Mouse (Mus musculus): ENCODE results near the gene Adra1b.

The Adra1b gene

DNA sequence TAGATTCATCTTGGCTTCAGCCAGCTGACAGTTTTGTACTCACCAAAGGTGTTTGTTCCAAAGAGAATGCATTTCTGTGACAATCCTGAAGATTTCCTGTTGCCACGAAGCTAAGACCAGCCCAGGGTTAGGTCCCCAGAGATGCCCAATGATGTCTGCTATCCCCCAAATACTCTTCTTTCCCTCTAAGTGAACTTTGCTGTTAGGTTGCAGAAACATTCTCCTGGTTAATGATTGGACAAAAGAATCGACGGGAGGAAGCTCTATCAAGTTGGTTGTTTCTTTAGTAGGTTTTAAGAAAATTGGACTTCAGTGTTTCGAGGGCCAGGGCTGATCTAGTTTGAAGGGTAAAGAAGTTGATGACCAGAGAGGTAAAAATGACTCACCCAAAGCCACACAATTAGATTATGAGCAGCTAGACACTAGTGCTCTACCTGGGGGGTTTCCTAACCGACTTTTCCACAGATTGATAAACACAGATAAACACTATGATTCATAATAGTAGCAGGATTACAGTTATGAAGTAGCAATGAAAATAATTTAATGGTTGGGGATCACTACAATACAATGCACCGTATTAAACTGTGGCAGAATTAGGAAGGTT is at the start of gene Adra1b:
TSS of gene Adra1b (minus strand) at position 160 of the 604 bp plus-strand sequence.
- in situ Hi-C loops (cut with MboI; ENCODE audit: unreplicated experiment in 2 of 2), result no loop called here

DNA sequence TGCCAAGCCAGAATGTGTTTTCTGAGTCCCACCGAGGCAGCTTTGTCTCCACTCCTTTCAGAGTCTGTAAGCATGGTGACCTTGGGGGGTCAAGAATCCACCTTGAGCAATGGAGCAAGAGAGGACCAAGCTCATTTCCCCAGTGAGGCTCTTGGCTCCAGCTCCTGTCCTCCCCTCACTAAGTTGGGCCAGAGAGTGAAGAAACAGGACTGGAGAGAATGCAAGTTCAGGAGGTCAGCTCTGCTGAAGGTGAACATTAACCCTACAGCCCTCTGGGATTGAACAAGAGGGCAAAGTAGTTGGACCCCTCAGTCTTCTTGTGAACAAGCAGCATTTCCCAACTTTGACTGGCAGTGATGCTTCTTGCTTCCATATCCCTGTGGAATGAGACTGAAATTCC is 49.3 kb upstream of the Adra1b start:
- in situ Hi-C loops (cut with MboI; ENCODE audit: unreplicated experiment in 2 of 2), result no loop called here

DNA sequence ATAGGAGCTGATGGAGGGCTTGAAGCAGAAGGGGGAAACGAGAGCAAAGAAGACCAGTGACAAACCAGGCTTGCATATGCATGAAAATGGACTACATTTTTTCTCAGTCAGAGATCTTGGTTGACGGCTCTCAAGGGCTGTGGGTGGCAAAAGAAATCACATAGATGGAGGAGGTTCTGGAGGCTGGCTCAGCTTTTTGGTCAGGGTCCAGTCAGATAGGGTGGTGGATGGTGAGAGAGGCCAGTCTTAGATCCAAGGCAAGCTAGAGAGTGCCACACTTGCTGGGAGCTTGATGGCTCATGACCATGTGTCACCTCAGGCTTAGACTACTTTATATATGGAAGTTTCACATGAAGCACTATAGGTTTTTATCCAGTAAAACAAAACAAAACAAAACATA is 42.8 kb upstream of the Adra1b start:
- in situ Hi-C loops (cut with MboI; ENCODE audit: unreplicated experiment in 2 of 2), result no loop called here

DNA sequence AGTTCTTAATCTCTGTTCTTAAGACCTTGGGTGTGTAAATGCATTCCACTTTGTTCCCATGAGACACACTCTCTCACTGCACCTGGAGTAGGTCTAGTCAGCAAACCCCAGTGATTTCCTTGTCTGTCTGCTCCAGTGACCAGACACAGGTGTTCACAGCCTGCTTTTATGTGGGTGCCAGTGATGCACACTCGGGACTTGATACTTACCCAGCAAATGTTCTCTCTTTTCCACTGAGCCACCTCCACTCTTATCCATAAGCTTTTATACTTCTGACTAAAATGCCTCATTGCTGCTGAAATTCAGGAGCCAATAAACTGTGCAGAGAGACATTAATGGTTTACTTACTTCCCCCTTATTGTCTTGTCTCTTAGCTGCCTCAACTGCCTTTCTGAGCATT is 42.2 kb upstream of the Adra1b start:
- in situ Hi-C loops (cut with MboI; ENCODE audit: unreplicated experiment in 2 of 2), result no loop called here

DNA sequence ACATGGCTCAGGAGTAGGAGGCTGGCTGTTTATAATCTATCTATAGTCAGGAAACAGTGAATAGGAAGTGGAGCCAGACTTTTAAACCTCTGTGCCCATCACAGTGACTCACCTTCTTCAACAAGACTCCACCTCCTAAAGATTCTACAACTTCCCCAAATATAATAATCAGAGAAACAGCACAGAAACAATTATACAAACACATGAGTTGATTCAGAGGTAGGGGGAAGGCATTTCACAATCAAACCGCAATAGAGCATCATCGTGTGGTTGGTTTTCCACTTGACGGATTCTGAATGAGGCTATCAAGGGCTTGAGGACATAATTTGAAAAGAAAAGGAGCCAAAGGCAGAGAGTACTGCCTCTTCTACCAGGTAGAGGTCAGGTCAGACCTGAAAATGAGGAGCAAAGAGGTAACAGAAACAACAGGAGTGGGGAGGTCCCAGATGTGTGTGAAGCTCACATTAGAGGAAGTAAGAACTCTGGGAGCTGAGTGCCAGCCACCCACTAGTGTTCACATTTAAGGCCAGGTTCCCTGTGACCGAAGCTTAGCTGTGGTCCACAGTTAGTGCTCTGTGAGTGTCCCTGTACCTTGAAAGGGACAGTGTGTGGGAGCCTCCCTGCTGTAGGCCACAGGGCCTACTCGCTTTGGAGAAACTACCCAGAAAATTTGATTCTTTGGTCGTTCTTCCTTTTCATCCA is 39.6 kb upstream of the Adra1b start:
- in situ Hi-C loops (cut with MboI; ENCODE audit: unreplicated experiment in 2 of 2), result no loop called here

DNA sequence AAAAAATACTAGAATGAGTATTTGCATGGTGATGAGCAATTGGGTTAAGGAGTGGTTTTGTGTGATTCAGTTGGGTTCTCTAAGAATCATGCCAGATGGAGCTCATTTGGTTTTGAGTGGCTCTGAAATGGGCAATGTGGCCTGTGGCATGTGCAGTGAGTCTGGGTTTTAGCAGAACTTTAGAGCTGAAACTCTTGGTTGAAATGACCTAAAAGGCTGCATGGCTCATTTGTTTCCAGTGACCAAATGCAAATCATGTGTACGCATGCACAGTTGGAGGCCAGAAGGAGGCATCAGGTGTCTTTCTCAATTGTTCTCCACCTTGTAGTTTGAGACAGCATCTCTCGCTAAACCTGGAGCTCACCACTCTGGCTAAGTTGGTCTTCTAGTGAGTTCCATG is 35.0 kb upstream of the Adra1b start:
- in situ Hi-C loops (cut with MboI; ENCODE audit: unreplicated experiment in 2 of 2), result no loop called here

DNA sequence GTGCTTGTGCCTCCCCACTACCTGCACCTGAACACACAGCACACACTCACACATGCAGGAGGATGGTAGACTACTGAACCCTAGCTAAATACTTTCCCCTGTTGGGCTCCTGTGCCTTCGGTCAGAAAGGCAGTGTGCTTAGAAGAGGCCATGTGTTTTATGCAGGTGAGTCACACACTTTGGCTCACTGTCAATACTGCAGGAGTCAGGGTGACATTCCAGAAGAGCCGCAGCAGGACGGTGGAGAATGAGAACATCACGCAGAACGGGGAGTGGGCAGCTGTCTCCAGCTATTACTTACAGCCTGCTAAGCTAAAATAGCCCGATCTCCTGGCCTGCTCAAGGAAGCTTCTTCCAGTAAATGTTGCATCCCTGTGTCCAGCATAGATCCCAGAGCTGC is 32.5 kb upstream of the Adra1b start:
- in situ Hi-C loops (cut with MboI; ENCODE audit: unreplicated experiment in 2 of 2), result no loop called here

DNA sequence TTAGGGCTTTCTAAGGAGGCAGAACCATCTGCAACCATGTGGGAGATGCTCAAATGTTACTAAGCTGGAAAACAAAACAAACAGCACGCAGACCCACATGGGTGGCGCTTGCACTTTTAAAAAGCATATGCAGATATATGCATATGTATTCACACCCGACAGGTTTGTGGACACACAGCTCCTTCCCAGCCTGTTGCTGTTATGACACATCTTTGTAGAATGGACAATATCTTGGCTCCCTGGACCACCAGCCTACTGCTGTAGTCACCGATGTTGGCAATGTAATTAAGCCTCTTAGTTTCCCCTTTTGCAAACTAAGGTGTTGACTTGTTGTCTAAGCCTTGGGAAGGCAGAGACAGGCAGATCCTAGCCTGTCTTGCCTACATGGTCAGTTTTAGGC is 32.0 kb upstream of the Adra1b start:
- in situ Hi-C loops (cut with MboI; ENCODE audit: unreplicated experiment in 2 of 2), result no loop called here

DNA sequence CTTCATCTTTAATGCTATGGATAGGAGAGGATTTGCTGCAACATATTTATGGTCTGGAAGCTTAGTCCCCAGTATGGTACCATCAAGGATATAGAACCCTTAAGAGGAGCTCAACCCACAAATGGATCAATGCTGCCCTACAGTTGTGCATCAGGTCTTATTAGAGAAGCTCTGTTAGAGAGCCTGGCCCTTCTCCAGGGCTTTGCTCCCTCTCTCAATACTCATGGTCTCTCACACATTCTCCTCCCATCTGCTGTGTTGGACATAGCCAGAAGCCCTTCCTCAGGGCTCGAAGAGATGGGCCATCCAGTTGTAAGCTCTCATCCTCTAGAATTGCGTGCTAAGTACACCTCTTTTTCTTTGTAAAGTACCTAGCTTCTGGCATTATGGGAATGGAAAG is 29.2 kb upstream of the Adra1b start:
- in situ Hi-C loops (cut with MboI; ENCODE audit: unreplicated experiment in 2 of 2), result no loop called here

DNA sequence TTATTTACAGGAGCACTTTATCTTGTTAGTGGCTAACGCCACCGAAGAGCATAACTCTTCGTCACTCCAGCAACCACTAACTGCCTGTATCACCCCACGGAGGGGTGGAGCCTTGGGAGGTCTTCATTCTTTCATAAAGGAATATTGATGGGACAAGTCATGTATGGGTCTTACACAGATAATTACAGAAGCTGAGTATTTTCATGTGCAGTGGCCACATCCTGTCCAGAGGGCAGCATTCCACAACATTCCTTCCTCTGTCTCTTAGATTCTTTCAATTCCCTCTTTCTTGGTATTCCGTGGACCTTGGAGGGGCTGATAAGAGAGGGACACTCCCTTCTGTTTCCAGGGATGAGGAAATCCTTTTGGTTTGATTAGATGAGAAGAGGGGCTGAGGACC is 28.7 kb upstream of the Adra1b start:
- in situ Hi-C loops (cut with MboI; ENCODE audit: unreplicated experiment in 2 of 2), result no loop called here

DNA sequence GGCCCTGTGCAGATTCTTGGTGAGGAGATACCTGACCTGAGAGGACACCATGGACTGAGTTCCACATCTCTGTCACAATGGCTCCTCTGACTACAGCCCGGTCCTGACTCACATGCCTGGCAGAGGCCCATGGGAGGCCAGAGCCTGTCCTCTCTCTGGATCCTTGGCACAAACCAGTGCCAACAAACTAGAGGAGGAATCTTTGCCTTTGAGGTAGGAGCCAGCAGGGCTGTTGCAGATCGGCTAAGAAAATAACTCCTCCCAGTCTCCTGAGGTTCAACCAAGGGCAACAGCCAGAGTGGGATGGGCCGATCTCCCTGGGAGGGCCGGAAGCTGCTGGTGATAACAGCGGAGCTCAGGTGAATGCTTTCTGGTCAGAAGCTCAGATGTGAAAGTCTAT is 28.2 kb upstream of the Adra1b start:
- in situ Hi-C loops (cut with MboI; ENCODE audit: unreplicated experiment in 2 of 2), result no loop called here

DNA sequence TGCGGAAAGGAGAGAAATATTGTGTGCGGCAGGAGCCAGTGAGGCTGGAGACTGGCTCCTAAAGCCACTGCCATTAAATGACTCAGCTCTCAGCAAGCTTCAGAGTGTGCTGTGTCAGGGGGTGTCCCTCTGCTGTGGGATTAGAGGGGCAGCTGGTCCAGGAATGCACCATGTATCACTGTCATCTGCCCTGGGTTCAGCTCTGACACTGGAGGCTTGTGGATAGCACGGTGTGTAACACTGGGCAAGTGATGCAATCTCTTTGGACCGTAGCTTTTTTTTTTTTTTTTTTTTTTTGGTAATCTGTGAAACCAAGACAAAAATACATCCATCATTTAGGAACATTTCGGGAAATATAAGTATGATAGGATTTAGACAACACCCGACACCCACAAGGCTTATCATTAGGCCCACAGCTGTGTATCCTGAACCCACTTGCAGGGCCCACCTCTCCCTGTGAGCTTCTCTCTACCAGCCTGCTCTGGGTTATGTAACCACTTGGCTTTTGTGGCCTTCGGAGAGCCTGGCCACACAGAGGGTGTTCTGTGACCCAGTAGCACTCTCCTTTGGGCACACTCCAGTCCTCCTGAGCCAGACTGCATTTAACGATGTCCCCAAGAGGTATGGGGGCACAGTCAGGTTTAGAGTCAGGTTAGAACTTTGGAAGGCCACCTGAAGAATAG is 26.3 kb upstream of the Adra1b start:
- in situ Hi-C loops (cut with MboI; ENCODE audit: unreplicated experiment in 2 of 2), result no loop called here

DNA sequence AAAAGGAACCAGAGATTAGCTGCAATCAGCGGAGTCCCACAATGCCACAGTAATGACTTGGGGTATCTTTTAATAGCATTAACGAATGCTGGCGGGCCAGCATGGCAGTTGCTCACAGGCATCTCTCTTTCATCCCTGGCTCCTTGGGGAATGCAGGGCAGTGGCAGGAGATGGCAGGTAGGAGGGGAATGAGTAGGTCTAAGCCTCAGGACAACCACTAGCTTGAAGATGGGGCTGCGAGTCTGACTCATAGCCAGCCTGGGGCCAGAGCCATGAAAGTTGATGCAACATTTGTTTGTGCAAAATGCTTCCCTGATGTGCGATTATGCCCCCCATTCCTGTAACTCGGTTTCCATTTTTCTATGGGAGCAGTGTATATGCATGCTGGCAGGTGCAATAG is 25.2 kb upstream of the Adra1b start:
- in situ Hi-C loops (cut with MboI; ENCODE audit: unreplicated experiment in 2 of 2), result no loop called here

DNA sequence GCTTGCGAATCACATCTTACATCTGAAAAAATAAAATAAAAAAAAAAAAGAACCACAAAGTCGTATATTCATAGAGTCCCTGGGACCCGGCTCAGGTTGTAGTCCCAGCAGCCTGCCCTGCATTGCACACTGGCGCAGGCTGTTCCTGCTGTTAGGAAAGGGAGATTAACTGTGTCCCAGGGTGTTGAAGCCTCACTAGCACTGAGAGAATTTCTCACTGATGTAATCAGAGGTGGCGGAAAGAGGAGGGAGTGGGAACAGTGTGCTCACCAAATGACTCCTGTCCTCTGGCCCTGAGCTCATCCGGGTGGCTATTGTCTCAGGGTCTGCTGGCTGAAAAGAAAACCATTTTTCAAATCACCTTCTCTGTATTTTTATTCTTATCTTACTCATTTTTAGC is 24.6 kb upstream of the Adra1b start:
- in situ Hi-C loops (cut with MboI; ENCODE audit: unreplicated experiment in 2 of 2), result no loop called here

DNA sequence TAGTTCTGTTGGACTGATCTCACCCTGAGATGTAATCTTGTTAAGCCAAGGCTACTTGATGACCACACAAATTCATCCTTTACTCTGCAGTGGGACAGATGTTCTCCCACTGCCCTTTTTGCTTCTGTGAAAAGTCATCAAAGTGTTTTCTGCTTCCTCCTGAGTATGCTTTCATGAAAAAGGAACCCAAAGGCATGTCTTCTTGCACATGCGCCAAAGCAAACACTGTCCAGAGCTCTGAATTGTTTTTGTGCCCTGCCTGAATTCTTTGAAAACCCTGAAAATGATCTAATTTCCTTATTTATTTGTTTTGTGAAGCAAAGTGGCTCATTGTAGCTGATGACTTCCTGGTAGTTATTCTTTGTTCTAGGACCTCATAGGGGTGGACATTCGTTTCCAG is 20.7 kb upstream of the Adra1b start:
- in situ Hi-C loops (cut with MboI; ENCODE audit: unreplicated experiment in 2 of 2), result no loop called here

DNA sequence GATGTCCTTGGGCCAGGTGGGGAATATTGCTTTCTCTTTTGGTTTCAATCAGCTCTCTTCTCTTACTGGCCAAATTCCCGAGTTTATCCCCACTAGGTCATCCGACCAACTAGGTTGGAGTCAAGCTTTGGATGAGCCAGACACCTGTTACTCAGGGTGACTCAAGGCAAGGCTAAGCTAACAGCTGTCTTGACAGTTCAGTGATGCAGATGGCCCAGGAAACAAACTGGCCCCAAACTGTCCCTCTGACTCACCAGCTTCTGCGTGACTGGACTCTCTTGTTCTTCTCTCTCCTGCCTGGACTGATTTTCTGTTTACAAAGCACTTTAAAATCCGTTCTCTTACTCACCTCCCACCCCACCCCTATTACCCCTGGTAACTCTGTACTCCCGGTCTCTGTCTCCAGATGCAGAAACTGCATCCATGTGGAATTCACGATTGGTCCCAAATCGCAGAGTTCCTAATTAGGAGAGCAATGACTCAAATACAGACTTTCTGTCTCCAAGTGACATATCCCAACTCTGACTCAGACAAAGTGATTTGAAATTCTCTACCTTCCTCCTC is 18.6 kb upstream of the Adra1b start:
- in situ Hi-C loops (cut with MboI; ENCODE audit: unreplicated experiment in 2 of 2), result no loop called here

DNA sequence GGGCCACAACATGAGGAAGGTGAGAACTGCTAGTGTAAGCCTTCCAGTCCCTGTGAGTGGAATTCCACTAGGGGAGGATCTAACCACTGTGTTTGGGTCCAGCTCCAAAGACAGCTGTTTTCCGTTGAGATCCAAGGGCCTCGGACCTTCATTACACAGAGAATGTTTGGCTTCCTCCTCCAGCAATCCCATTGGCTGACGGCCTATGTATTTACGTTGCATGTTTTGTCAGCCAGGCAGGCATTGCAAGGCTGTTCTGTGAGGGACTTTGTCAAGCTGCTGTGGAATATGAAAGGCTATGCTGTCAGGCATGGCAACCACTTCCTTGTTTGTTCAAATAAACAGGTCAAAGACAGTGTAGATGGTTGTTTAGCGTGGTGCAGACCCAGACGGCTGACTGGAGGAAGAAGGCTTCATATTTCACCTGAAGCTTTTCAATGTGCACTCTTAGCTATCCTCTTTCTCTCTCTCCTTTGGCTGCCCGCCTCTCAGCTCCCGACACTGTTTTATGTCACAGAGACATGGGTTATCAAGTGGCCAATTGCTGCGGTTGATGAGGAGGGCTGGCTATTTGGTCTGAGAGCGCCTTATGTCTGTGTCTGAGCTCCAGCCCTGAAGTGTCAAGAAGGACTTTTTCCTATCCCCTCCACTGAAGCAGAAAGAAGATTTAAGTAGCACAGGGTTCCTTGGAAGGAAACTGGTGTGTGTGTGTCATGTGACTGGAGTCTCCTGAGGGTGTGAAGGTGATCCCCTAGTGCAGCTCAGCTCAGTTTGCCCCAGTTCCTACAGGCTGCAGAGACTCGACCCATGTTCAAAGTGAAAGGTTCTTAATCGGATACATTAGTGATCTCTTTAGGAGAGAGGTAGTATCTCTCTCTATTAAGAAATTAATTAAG is 13.8 kb upstream of the Adra1b start:
- in situ Hi-C loops (cut with MboI; ENCODE audit: unreplicated experiment in 2 of 2), result no loop called here

DNA sequence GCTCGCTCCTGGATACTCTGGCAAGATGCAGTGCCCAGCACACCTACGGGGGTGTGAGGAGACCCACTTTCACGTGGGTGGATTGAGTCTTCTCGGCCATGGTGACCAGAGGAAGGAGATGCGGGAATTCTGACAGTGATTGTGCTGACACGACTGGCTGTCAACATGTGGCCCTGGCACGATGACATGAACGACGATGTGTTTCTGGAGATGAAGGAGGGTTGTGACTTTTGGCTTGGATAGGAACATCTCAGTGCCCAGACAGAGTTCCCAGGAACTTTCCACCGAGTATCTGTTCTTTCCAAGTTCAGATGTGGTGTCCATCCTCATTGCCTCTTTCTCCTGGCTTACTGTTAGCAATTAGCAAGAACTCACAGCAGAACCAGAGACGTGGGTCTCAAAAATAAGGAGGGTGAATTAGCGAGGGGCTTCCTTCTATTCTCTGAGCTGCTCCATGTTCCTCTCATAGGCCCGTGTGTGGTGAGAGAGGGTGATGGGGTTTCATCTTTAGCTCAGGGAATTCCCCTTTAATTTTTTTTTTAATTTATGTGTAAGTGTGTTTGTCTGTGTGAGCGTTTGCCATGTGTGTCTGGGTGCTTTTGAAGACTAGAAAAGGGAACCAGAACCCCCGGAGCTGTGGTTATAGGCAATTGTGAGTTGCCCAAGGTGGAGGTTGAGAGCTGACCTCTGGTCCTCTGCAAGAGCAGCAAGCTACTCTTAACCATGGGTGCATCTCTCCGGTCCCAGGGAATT is 11.3 kb upstream of the Adra1b start:
- in situ Hi-C loops (cut with MboI; ENCODE audit: unreplicated experiment in 2 of 2), result no loop called here

DNA sequence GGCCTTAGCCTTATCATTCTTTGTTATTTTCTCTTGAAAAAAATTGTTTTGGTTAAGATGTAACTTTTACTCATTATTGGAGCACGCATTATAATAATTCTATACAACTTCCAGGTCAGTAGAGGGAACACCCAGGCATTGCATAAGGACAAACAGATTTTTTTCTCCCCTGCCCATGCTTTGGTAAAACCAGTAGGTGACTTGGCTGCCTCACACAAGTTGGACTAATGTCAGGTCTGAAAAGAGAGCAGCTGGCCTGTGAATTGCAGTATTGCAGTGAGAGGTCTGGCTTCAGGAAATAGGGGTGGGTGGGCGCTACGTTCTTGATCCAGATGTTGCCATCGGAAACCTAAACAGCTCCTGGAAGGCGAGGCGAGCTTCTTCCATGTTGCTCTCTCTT is 10.6 kb upstream of the Adra1b start:
- in situ Hi-C loops (cut with MboI; ENCODE audit: unreplicated experiment in 2 of 2), result no loop called here

DNA sequence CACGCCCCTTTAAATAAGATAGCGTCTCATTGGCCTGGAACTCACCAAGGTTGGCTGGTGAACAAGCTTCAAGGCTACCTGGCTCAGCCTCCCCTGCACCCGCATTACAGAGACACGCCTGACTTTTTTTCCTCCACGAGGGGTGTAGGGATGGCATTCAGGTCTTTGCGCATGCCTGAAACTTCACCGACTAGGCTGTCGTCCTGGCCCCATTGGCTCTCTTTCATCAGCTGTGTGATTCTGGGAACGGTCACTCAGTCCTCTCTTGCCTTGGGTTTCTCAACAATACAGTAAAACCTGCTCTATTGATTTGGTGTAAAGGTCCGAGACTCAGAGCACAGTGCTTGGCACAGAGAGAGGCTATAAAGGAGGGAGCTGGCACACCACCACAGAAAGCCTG is 2.3 kb upstream of the Adra1b start:
- in situ Hi-C loops (cut with MboI; ENCODE audit: unreplicated experiment in 2 of 2), result no loop called here
